Mouse (Mus musculus): Measurements from ENCODE around the gene Tenm4. TPM values are rescaled to one million over a fixed set of nuclear protein-coding genes. Genes with fewer than 3 reads are reported as not detected.
A peak's percentile ranks its signal among the peaks of the same experiment; 100 is the strongest.

The Tenm4 gene
- total RNA-seq, 2 experiments from 2014 or later = 127 to 178 TPM

- no peak for DNase-seq (ENCODE audit: low spot score in 2 of 2)
- intact Hi-C loops (cut with DNase I) = no loop called here
Measured at GRCm38 (mm10) chr7:96385850-96386249, 214.8 kb downstream of the Tenm4 start.

GRCm38 (mm10) chr7:96390034-96390670 is 219.1 kb downstream of the Tenm4 start:
- intact Hi-C loops (cut with DNase I) = no loop called here
- DNase-seq (ENCODE audit: low spot score in 2 of 2) = no peak

- no peak for DNase-seq (ENCODE audit: low spot score in 2 of 2)
Measured at GRCm38 (mm10) chr7:96390894-96391293, 219.8 kb downstream of the Tenm4 start.

GRCm38 (mm10) chr7:96391797-96392472 is 220.9 kb downstream of the Tenm4 start:
- intact Hi-C loops (cut with DNase I) = no loop called here
- DNase-seq (ENCODE audit: low spot score in 2 of 2) = no peak

More at GRCm38 (mm10) chr7:96390894-96391293, 219.8 kb downstream of the Tenm4 start:
- intact Hi-C loops (cut with DNase I) = no loop called here

- no peak for DNase-seq (ENCODE audit: low spot score in 2 of 2)
- intact Hi-C loops (cut with DNase I) = no loop called here
Measured at GRCm38 (mm10) chr7:96392600-96392999, 221.6 kb downstream of the Tenm4 start.

- DNase-seq (ENCODE audit: low spot score in 2 of 2) = no peak
- intact Hi-C loops (cut with DNase I) = no loop called here
Measured at GRCm38 (mm10) chr7:96397940-96398339, 226.9 kb downstream of the Tenm4 start.

- DNase-seq (ENCODE audit: low spot score in 2 of 2) = no peak
- intact Hi-C loops (cut with DNase I) = no loop called here
Measured at GRCm38 (mm10) chr7:96400411-96400810, 229.4 kb downstream of the Tenm4 start.

- no peak for DNase-seq (ENCODE audit: low spot score in 2 of 2)
- intact Hi-C loops (cut with DNase I) = no loop called here
Measured at GRCm38 (mm10) chr7:96406630-96407214, 235.7 kb downstream of the Tenm4 start.

GRCm38 (mm10) chr7:96408161-96408889 is 237.3 kb downstream of the Tenm4 start:
- DNase-seq (ENCODE audit: low spot score in 2 of 2) = no peak
- intact Hi-C loops (cut with DNase I) = no loop called here

GRCm38 (mm10) chr7:96409323-96409880 is 238.4 kb downstream of the Tenm4 start:
- intact Hi-C loops (cut with DNase I) = no loop called here
- DNase-seq (ENCODE audit: low spot score in 2 of 2) = no peak

GRCm38 (mm10) chr7:96413822-96414221 is 242.8 kb downstream of the Tenm4 start:
- no peak for DNase-seq (ENCODE audit: low spot score in 2 of 2)
- intact Hi-C loops (cut with DNase I) = no loop called here

- no peak for DNase-seq (ENCODE audit: low spot score in 2 of 2)
- intact Hi-C loops (cut with DNase I) = no loop called here
Measured at GRCm38 (mm10) chr7:96414290-96415055, 243.4 kb downstream of the Tenm4 start.

- intact Hi-C loops (cut with DNase I) = no loop called here
- DNase-seq (ENCODE audit: low spot score in 2 of 2) = peak; percentile 65 to 68
Measured at GRCm38 (mm10) chr7:96417251-96418004, 246.4 kb downstream of the Tenm4 start.

GRCm38 (mm10) chr7:96418146-96418545 is 247.1 kb downstream of the Tenm4 start:
- intact Hi-C loops (cut with DNase I) = no loop called here

GRCm38 (mm10) chr7:96420045-96420444 is 249.0 kb downstream of the Tenm4 start:
- DNase-seq (ENCODE audit: low spot score in 2 of 2) = no peak
- intact Hi-C loops (cut with DNase I) = no loop called here

More at GRCm38 (mm10) chr7:96418146-96418545, 247.1 kb downstream of the Tenm4 start:
- DNase-seq (ENCODE audit: low spot score in 2 of 2) = no peak

- no peak for DNase-seq (ENCODE audit: low spot score in 2 of 2)
- intact Hi-C loops (cut with DNase I) = no loop called here
Measured at GRCm38 (mm10) chr7:96420926-96421605, 250.0 kb downstream of the Tenm4 start.

GRCm38 (mm10) chr7:96426954-96427353 is 255.9 kb downstream of the Tenm4 start:
- DNase-seq (ENCODE audit: low spot score in 2 of 2) = no peak
- intact Hi-C loops (cut with DNase I) = no loop called here

GRCm38 (mm10) chr7:96433307-96433706 is 262.3 kb downstream of the Tenm4 start:
- intact Hi-C loops (cut with DNase I) = no loop called here
- no peak for DNase-seq (ENCODE audit: low spot score in 2 of 2)
